Mouse (Mus musculus) heart, embryonic 14.5 days (tissue): Measurements from ENCODE around the gene Ndufs4. TPM values are rescaled to one million over a fixed set of nuclear protein-coding genes. Genes with fewer than 3 reads are reported as not detected.

Experiments used
- ATAC-seq: fragments of 200-750 bp; cut with Nextera tagmentation; 2 replicates; pipeline ENCODE4 v1.8.0; 2017; ENCODE audit warnings: low read depth, moderate TSS enrichment; ENCODE audit not compliant: insufficient number of reproducible peaks, insufficient read depth, low FRiP score
- H3K27ac ChIP-seq, 2 experiments: fragments of 200-500 bp in 1 of 2; fragments of 300-500 bp in 1 of 2; sonication (generic) in 1 of 2; replicated peaks in 1 of 2; 2 replicates each; pipeline ENCODE4 v1.5.1; 2012 to 2014; ENCODE audit warnings: low read depth in 2 of 2, low read length in 2 of 2, control low read depth in 1 of 2, mild to moderate bottlenecking in 1 of 2, mixed read lengths in 1 of 2; ENCODE audit not compliant: control insufficient read depth in 1 of 2, insufficient read depth in 1 of 2
- H3K27me3 ChIP-seq: fragments of 300-500 bp; sonication (generic); 2 replicates; pipeline ENCODE4 v1.6.1; 2014; ENCODE audit warnings: mild to moderate bottlenecking, low read length, control low read depth; ENCODE audit not compliant: control insufficient read depth, insufficient read depth
- H3K36me3 ChIP-seq: fragments of 300-500 bp; sonication (generic); 2 replicates; pipeline ENCODE4 v1.6.1; 2014; ENCODE audit warnings: mild to moderate bottlenecking, control low read depth, low read length, mixed read lengths; ENCODE audit not compliant: control insufficient read depth, insufficient read depth
- H3K4me1 ChIP-seq, 2 experiments: fragments of 200-500 bp in 1 of 2; fragments of 300-500 bp in 1 of 2; sonication (generic) in 1 of 2; 2 replicates each; pipeline ENCODE4 v1.6.1; 2012 to 2014; ENCODE audit warnings: low read length in 2 of 2, control low read depth in 1 of 2, mixed read lengths in 1 of 2; ENCODE audit not compliant: control insufficient read depth in 2 of 2, insufficient read depth in 2 of 2
- H3K4me2 ChIP-seq: fragments of 300-500 bp; sonication (generic); 2 replicates; pipeline ENCODE4 v1.6.1; 2014; ENCODE audit warnings: mild to moderate bottlenecking, low read length
- H3K4me3 ChIP-seq, 2 experiments: fragments of 200-500 bp in 1 of 2; fragments of 300-500 bp in 1 of 2; sonication (generic) in 1 of 2; 2 replicates each; pipeline ENCODE4 v1.5.1; 2012 to 2014; ENCODE audit warnings: low read length in 2 of 2, mild to moderate bottlenecking in 2 of 2, control low read depth in 1 of 2, low read depth in 1 of 2, moderate library complexity in 1 of 2; ENCODE audit not compliant: control insufficient read depth in 1 of 2, insufficient read depth in 1 of 2
- H3K9ac ChIP-seq: fragments of 300-500 bp; sonication (generic); 2 replicates; pipeline ENCODE4 v1.6.1; 2014; ENCODE audit warnings: mild to moderate bottlenecking, low read length
- H3K9me3 ChIP-seq: fragments of 300-500 bp; sonication (generic); 2 replicates; pipeline ENCODE4 v1.6.1; 2016; ENCODE audit warnings: low read length, control low read depth; ENCODE audit not compliant: control insufficient read depth
- WGBS: fragments of 180-500 bp; shearing (Covaris S2); extraction: QIAGEN DNeasy Blood & Tissue Kit; methylation state at CpG from one replicate; pipeline ENCODE4 v1.1.7; 2014; 5-methylcytosine and 5-hydroxymethylcytosine counted together
- polyA plus RNA-seq: library from polyadenylated mRNA; unstranded; fragments of >200 nt; fragmentation: Nextera tagmentation; extraction: Ambion mirVana; gene quantifications from 2 replicates; pipeline ENCODE4 v1.2.1, GENCODE M21; 2014

Gene Ndufs4
- polyA plus RNA-seq, 1 experiment from 2014 or later = 507 TPM

- WGBS = 71% methylated on average over 16 of the region's 16 CpGs
- Histone ChIP-seq H3K9ac (no peak overlapping the region), H3K27me3 (no peaks in the 10 kb centered on the region), H3K4me3 (no peak overlapping the region), H3K9me3 (no peaks in the 10 kb centered on the region), H3K4me1 (no peaks in the 10 kb centered on the region), H3K36me3 (no peaks in the 10 kb centered on the region), H3K27ac (no peak overlapping the region), H3K4me2 (no peak overlapping the region)
- no peak for ATAC-seq
Observed at GRCm38 (mm10) chr13:114271410-114272105, 116.5 kb downstream of the Ndufs4 start.

- Histone ChIP-seq H3K27ac (no peak overlapping the region), H3K36me3 (no peaks in the 10 kb centered on the region), H3K9me3 (no peaks in the 10 kb centered on the region; the same call in 1 of the 2 replicates)
Observed at GRCm38 (mm10) chr13:114267741-114268140, 120.3 kb downstream of the Ndufs4 start.

GRCm38 (mm10) chr13:114260486-114261205, 127.4 kb downstream of the Ndufs4 start:
- Histone ChIP-seq H3K4me3 (no peak overlapping the region), H3K36me3 (no peaks in the 10 kb centered on the region), H3K4me1 (no peaks in the 10 kb centered on the region), H3K4me2 (no peak overlapping the region), H3K27ac (no peak overlapping the region), H3K9me3 (no peaks in the 10 kb centered on the region; the same call in 1 of the 2 replicates), H3K9ac (no peak overlapping the region), H3K27me3 (no peaks in the 10 kb centered on the region)
- no peak for ATAC-seq
- 72% methylated on average over 7 of the region's 7 CpGs for whole genome bisulfite sequencing

More at GRCm38 (mm10) chr13:114267741-114268140, 120.3 kb downstream of the Ndufs4 start:
- Histone ChIP-seq H3K9ac (no peak overlapping the region), H3K4me3 (no peak overlapping the region), H3K4me1 (no peaks in the 10 kb centered on the region), H3K27me3 (no peaks in the 10 kb centered on the region), H3K4me2 (no peak overlapping the region)
- WGBS = 91% methylated on average over 9 of the region's 9 CpGs
- ATAC-seq = no peak

GRCm38 (mm10) chr13:114254697-114255096, 133.4 kb downstream of the Ndufs4 start:
- no peak for ATAC-seq
- Histone ChIP-seq H3K36me3 (no peaks in the 10 kb centered on the region), H3K4me3 (no peak overlapping the region), H3K9ac (no peak overlapping the region), H3K4me1 (no peaks in the 10 kb centered on the region), H3K27ac (no peak overlapping the region), H3K9me3 (no peaks in the 10 kb centered on the region), H3K27me3 (no peaks in the 10 kb centered on the region), H3K4me2 (no peak overlapping the region)
- WGBS = 82% methylated on average over 10 of the region's 10 CpGs

Other genes starting within 250 kb of the Ndufs4 start
- gene Fst, start 70.7 kb upstream of the Ndufs4 start, polyA plus RNA-seq = 3.2 and 5.8 TPM in 2 replicates